Mouse (Mus musculus) thymus, adult 2 months (tissue): ENCODE results near the gene Mad1l1. TPM values are rescaled to one million over a fixed set of nuclear protein-coding genes. Genes with fewer than 3 reads are reported as not detected.

Source experiments
- DNase-seq: peaks from one replicate; pipeline ENCODE4 v3.0.0; 2021
- H3K27ac ChIP-seq: fragments of 200-500 bp; 2 replicates; pipeline ENCODE4 v1.5.1; 2012; ENCODE audit warnings: low read length, control low read depth; ENCODE audit not compliant: control insufficient read depth, insufficient read depth
- H3K27me3 ChIP-seq: fragments of 200-500 bp; 2 replicates; pipeline ENCODE4 v1.6.1; 2012; ENCODE audit warnings: mild to moderate bottlenecking, low read length, moderate library complexity, mixed read lengths; ENCODE audit not compliant: control insufficient read depth, insufficient read depth
- H3K36me3 ChIP-seq: fragments of 200-500 bp; 2 replicates; pipeline ENCODE4 v1.6.1; 2012; ENCODE audit warnings: mild to moderate bottlenecking, low read length, moderate library complexity; ENCODE audit not compliant: control insufficient read depth, insufficient read depth
- H3K4me1 ChIP-seq: fragments of 200-500 bp; replicated peaks from 2 replicates; pipeline ENCODE4 v1.6.1; 2012; ENCODE audit warnings: low read length; ENCODE audit not compliant: control insufficient read depth, insufficient read depth
- H3K4me3 ChIP-seq: fragments of 200-500 bp; 2 replicates; pipeline ENCODE4 v1.5.1; 2012; ENCODE audit warnings: mild to moderate bottlenecking, low read length, control low read depth, moderate library complexity; ENCODE audit not compliant: control insufficient read depth, insufficient read depth
- CTCF ChIP-seq: fragments of 200-500 bp; IDR thresholded peaks from 2 replicates; pipeline ENCODE4 v1.5.1; 2012; ENCODE audit warnings: mild to moderate bottlenecking, control low read depth, low read length, moderate library complexity, borderline replicate concordance; ENCODE audit not compliant: control insufficient read depth, poor library complexity, insufficient read depth; ENCODE audit errors: extremely low read depth
- POLR2A ChIP-seq: fragments of 200-500 bp; IDR thresholded peaks from 2 replicates; pipeline ENCODE4 v1.6.1; 2012; ENCODE audit warnings: mild to moderate bottlenecking, low read length, control low read depth, moderate library complexity; ENCODE audit not compliant: control insufficient read depth, poor library complexity, insufficient read depth; ENCODE audit errors: extremely low read depth
- WGBS: fragments of 180-500 bp; shearing (Covaris S2); methylation state at CpG from one replicate; pipeline ENCODE4 v1.1.7; 2018; 5-methylcytosine and 5-hydroxymethylcytosine counted together
- polyA plus RNA-seq: library from polyadenylated mRNA; depleted of rRNA; stranded (reverse); fragments of >200 nt; gene quantifications from 2 replicates; pipeline ENCODE4 v1.2.3, GENCODE M21; 2012

The Mad1l1 gene
- polyA plus RNA-seq, 1 experiment, result 252 TPM

- TF ChIP-seq POLR2A (no peak), CTCF (no peak)
- no peak overlapping the region for H3K4me3 ChIP-seq
- WGBS, result 97% methylated on average over 5 of the region's 5 CpGs
- no peaks in the 10 kb centered on the region for H3K36me3 ChIP-seq
- peaks cover 8% of the 10 kb centered on the region for H3K4me1 ChIP-seq
- H3K27me3 ChIP-seq, result no peaks in the 10 kb centered on the region
- H3K27ac ChIP-seq, result no peak overlapping the region
- no peak for DNase-seq
These were observed 141.3 kb downstream of the Mad1l1 start for GRCm38 (mm10) chr5:140180016-140180415.

GRCm38 (mm10) chr5:140178058-140178690 is 143.2 kb downstream of the Mad1l1 start:
- H3K27ac ChIP-seq, result no peak overlapping the region
- H3K4me1 ChIP-seq, result peaks cover 12% of the 10 kb centered on the region
- no peaks in the 10 kb centered on the region for H3K36me3 ChIP-seq
- no peak for DNase-seq
- H3K4me3 ChIP-seq, result no peak overlapping the region
- WGBS, result 90% methylated on average over 10 of the region's 10 CpGs
- H3K27me3 ChIP-seq, result no peaks in the 10 kb centered on the region
- no peak for TF ChIP-seq POLR2A
- TF ChIP-seq CTCF, result no peak

DNA sequence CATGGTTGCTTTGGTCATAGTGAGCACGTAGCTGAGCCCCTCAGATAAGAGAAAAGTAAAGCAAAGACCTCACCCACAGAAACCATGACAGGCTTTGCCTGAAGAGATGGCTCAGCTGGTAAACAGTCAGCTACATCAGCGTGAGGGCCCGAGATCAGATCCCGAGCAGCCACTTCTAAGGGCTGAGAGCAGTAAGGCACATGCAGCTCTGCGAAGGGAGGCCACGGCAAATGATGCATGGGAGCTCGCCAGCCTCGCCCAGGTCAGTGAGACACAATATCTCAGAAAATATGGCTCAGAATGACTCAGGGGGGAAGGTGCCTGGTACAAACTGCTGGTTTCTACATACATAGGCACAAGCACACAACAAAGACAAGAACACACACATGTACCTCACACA is 143.8 kb downstream of the Mad1l1 start:
- Histone ChIP-seq H3K4me1 (peaks cover 10% of the 10 kb centered on the region), H3K27me3 (no peaks in the 10 kb centered on the region), H3K36me3 (no peaks in the 10 kb centered on the region), H3K4me3 (no peak overlapping the region), H3K27ac (no peak overlapping the region)
- no peak for DNase-seq
- WGBS, result 84% methylated on average over 8 of the region's 8 CpGs
- TF ChIP-seq POLR2A, result no peak
- no peak for TF ChIP-seq CTCF

DNA sequence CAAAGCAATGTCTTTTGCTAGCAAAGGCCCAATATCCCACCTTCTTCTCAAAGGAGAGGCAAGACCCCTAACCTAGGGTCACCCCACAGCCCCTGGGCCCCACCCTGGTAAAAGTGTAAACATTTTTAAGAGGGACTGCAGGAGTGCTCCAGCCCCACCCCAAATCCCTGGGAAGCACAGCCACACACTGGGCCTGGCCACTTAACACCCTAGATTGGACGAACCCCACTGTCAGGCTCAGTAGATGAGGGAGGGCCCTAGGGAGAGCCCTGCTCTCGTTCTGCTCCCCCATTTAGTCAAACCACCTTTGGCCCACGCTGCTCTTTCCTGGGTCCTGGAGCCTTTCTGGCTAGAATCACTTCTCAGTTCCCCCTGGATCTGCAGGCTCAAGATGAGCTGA is 145.0 kb downstream of the Mad1l1 start:
- WGBS, result 97% methylated on average over 3 of the region's 3 CpGs
- H3K36me3 ChIP-seq, result no peaks in the 10 kb centered on the region
- H3K4me1 ChIP-seq, result peaks cover 10% of the 10 kb centered on the region
- no peak overlapping the region for H3K4me3 ChIP-seq
- DNase-seq, result no peak
- no peaks in the 10 kb centered on the region for H3K27me3 ChIP-seq
- no peak for TF ChIP-seq POLR2A
- TF ChIP-seq CTCF, result no peak
- H3K27ac ChIP-seq, result no peak overlapping the region

GRCm38 (mm10) chr5:140174814-140175490 is 146.4 kb downstream of the Mad1l1 start:
- Histone ChIP-seq H3K4me1 (peaks cover 10% of the 10 kb centered on the region), H3K27me3 (no peaks in the 10 kb centered on the region), H3K4me3 (no peak overlapping the region), H3K27ac (no peak overlapping the region), H3K36me3 (no peaks in the 10 kb centered on the region)
- WGBS, result 86% methylated on average over 14 of the region's 14 CpGs
- TF ChIP-seq CTCF (no peak), POLR2A (no peak)
- DNase-seq, result no peak

DNA sequence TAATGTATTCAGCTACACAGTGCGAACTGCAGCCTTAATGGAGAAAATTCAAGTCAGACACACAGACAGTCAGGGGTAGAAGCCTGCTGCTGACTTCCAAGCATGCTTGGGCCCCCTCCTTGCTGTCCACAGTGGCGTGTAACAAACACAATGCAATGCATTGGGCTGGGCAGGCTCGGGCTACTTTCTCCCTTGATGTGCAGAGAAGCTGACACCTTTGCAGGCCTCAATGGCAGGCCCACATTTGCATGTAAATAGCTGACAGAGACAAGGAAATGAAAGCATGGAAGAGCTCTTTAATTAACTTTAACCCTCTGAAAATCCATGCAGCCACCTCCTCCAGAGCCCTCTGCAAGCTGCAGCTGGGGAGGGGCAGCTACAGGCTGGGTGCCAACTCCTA is 147.3 kb downstream of the Mad1l1 start:
- DNase-seq, result no peak

More for the DNA sequence above, 147.3 kb downstream of the Mad1l1 start:
- no peak overlapping the region for H3K27ac ChIP-seq
- H3K27me3 ChIP-seq, result no peaks in the 10 kb centered on the region
- no peak overlapping the region for H3K4me3 ChIP-seq
- TF ChIP-seq CTCF, result no peak
- no peak for TF ChIP-seq POLR2A
- WGBS, result 96% methylated on average over 3 of the region's 3 CpGs
- H3K4me1 ChIP-seq, result peaks cover 10% of the 10 kb centered on the region
- H3K36me3 ChIP-seq, result no peaks in the 10 kb centered on the region
